Mouse (Mus musculus): ENCODE measurements around the gene Kazn.

- TF ChIP-seq POLR2A (IDR thresholded peaks at IDR 0.05; ENCODE audit: borderline replicate concordance, control insufficient read depth, low read depth, low read length) = no peak
- no peak for TF ChIP-seq CTCF (IDR thresholded peaks at IDR 0.05; ENCODE audit: control insufficient read depth, insufficient read depth, low read length)
Observed at GRCm38 (mm10) chr4:142267832-142268231, 28.6 kb upstream of the Kazn start.
